Mouse (Mus musculus) heart, postnatal 0 days (tissue): ENCODE measurements around the gene Zfp704.

ENCODE experiments used
- CTCF ChIP-seq: IDR thresholded peaks from 2 replicates; pipeline ENCODE4 v1.5.1; 2016; ENCODE audit warnings: antibody characterized with exemption, control low read depth, low read depth
- EP300 ChIP-seq: IDR thresholded peaks from 2 replicates; pipeline ENCODE4 v1.6.1; 2016; ENCODE audit warnings: antibody characterized with exemption, low read depth

- no peak for TF ChIP-seq CTCF
- no peak for TF ChIP-seq EP300
These were observed 207.0 kb downstream of the Zfp704 start for GRCm38 (mm10) chr3:9402836-9403235.
